Mouse (Mus musculus) C2C12 (cell line): ENCODE results near the gene Slc7a1. TPM values are rescaled to one million over a fixed set of nuclear protein-coding genes. Genes with fewer than 3 reads are reported as not detected.

Experiments
- H3K27me3 ChIP-seq: one replicate; pipeline ENCODE4 v1.6.1; 2011; ENCODE audit not compliant: control insufficient read depth, insufficient read depth, insufficient read length
- H3K36me3 ChIP-seq: one replicate; pipeline ENCODE4 v1.6.1; 2011; ENCODE audit not compliant: control insufficient read depth, insufficient read depth
- H3K4me3 ChIP-seq: one replicate; pipeline ENCODE4 v1.5.1; 2011; ENCODE audit warnings: mild to moderate bottlenecking, control low read depth; ENCODE audit not compliant: poor library complexity, insufficient read depth, severe bottlenecking
- H3K79me2 ChIP-seq: one replicate; pipeline ENCODE4 v1.6.1; 2011; ENCODE audit not compliant: control insufficient read depth, insufficient read depth
- H3K79me3 ChIP-seq: one replicate; pipeline ENCODE4 v1.6.1; 2011; ENCODE audit warnings: low read depth, control low read depth
- H3ac ChIP-seq: one replicate; pipeline ENCODE3; 2011; ENCODE audit warnings: low read depth; ENCODE audit not compliant: control insufficient read depth, insufficient read length
- CEBPB ChIP-seq: IDR thresholded peaks from one replicate; pipeline ENCODE4 v1.6.1; 2011; ENCODE audit warnings: low read depth, mild to moderate bottlenecking, control low read depth, moderate library complexity
- CTCF ChIP-seq: IDR thresholded peaks from one replicate; pipeline ENCODE4 v1.5.1; 2011; ENCODE audit not compliant: control insufficient read depth, insufficient read depth, insufficient read length
- FOSL1 ChIP-seq: IDR thresholded peaks from one replicate; pipeline ENCODE4 v1.8.0; 2011; ENCODE audit warnings: mild to moderate bottlenecking, low read length; ENCODE audit not compliant: poor library complexity, insufficient read depth, severe bottlenecking
- MAX ChIP-seq: IDR thresholded peaks from one replicate; pipeline ENCODE4 v1.6.1; 2011; ENCODE audit warnings: mild to moderate bottlenecking, control low read depth
- MYOD1 ChIP-seq: IDR thresholded peaks from one replicate; pipeline ENCODE4 v1.6.1; 2011; ENCODE audit warnings: low read depth; ENCODE audit not compliant: control insufficient read depth, insufficient read length
- MYOG ChIP-seq: IDR thresholded peaks from one replicate; pipeline ENCODE4 v1.6.1; 2011; ENCODE audit not compliant: control insufficient read depth, insufficient read length; ENCODE audit errors: extremely low read depth
- USF1 ChIP-seq: IDR thresholded peaks from one replicate; pipeline ENCODE4 v1.6.1; 2011; ENCODE audit warnings: low read depth, mild to moderate bottlenecking, control low read depth, moderate library complexity
- polyA plus RNA-seq: library from polyadenylated mRNA; unstranded; fragments of >200 nt; fragmentation: generic; extraction: Trizol; gene quantifications from one replicate; pipeline ENCODE4 v1.2.1, GENCODE M21; 2012; ENCODE audit warnings: missing spikeins

Gene Slc7a1
- polyA plus RNA-seq, 1 experiment: 34.6 TPM

DNA sequence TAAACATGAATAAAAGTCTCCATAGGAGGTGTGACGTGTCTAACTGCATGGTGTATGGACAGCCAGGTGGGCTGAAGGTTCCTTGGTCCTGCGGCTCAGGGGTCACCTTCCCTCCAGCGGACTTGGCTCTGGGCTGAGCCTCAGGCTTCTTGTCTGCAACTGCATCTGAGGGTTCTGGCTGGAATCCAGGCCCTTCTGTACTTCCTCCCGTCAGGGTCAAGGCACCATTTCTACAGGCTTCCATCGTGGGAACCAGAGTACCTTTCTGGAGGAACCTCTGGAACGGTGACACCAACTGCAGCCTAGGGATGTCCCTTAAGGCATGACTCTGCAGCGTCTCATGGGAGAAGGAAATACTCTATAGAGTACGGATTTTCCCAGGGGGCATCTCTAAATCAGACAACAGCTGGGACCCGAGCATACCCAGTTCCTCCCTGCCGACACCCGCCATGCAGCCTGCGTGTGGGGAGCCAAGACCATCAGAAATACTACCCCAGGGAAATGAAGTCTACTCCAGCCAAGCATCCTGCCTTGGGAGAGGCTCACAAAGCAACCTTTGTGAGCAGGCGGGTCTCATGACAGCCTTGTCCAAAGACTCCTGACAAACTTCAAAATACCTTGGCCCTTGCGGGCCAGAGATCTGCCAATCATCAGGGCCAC is 15.7 kb downstream of the Slc7a1 start:
- Histone ChIP-seq H3K79me3 (peaks cover 68% of the 10 kb centered on the region), H3ac (no peak overlapping the region), H3K4me3 (no peak overlapping the region), H3K36me3 (peaks cover 26% of the 10 kb centered on the region), H3K79me2 (peaks cover 95% of the 10 kb centered on the region), H3K27me3 (no peaks in the 10 kb centered on the region)
- TF ChIP-seq MAX: no peak
- no peak for TF ChIP-seq MYOG
- no peak for TF ChIP-seq USF1
- TF ChIP-seq CEBPB: no peak
- TF ChIP-seq MYOD1: no peak
- TF ChIP-seq FOSL1: no peak
- no peak for TF ChIP-seq CTCF

DNA sequence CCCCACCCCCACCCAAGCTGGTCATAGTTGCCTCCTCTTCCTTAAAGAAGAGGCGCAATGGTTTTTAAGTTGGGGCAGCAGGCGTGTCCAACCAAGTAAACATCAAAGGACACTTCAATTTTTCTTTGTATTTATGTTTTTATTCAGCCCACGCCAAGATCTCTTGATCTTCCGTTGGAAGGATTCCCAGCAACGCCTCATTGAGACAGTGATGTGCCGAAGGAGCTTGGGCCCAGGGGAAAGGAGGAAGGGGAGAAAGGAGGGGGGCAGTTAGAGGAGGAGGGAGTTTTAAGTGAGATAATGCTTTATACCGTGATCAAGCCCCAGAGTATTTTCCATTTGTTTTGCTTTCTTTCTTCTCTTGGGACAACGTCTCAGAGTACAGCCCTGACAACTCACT is 18.6 kb downstream of the Slc7a1 start:
- Histone ChIP-seq H3K36me3 (peaks cover 17% of the 10 kb centered on the region), H3K27me3 (no peaks in the 10 kb centered on the region), H3K79me2 (peaks cover 84% of the 10 kb centered on the region), H3K4me3 (no peak overlapping the region), H3K79me3 (peaks cover 59% of the 10 kb centered on the region), H3ac (no peak overlapping the region)
- TF ChIP-seq CTCF (no peak), MAX (no peak), MYOG (no peak), CEBPB (no peak), USF1 (no peak), MYOD1 (no peak), FOSL1 (no peak)

DNA sequence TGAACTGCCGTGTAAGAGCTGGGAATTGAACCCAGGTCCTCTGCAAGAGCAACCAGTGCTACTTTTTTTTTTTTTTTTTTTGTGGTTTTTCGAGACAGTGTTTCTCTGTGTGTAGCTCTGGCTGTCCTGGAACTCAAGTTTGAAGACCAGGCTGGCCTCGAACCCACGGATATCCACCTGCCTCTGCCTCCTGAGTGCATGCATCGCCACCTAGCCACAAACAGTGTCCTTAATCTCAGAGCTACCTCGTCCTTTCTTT is 19.5 kb downstream of the Slc7a1 start:
- peaks cover 84% of the 10 kb centered on the region for H3K79me2 ChIP-seq
- TF ChIP-seq MYOD1 (no peak), FOSL1 (no peak), MAX (no peak), MYOG (no peak), USF1 (no peak), CEBPB (no peak), CTCF (no peak)

DNA sequence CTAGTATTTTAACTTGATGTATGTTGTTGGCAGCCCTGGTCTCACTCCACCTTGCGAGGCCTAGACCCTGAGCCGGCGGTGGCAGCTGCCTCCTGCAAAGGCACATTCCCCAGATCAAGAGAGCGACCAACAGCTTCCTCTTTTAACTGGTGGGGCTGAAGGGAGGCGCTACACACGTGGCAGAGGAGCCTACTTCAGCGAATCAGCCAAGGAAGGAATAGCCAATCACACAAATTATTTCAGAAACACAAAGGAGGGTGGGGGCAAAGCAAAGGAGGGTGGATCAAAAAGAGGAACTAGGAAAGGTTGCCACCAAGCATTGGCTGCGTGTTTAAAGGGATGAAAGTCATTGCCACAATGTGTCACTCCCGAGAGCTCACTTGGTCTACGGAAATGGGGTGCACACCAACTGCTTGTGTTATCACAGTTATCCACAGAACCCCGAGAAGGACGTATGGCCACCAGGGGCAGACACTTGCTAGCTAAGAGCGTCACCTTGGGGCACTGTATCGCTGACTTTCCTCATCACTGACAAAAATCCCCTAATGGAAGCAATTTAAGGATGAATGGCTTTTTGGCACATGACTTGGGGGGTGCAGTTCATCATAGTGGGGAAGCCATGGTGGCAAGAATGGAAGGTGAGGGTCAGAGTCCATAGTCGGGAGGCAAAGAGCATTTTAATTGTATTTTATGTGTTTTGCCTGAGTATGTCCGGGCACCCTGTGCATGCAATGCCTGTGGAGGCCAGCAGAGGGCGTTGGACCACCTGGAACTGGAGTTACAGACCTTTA is 20.1 kb downstream of the Slc7a1 start:
- no peaks in the 10 kb centered on the region for H3K27me3 ChIP-seq
- no peak for TF ChIP-seq CEBPB
- no peak for TF ChIP-seq MYOG
- TF ChIP-seq MYOD1: no peak
- no peak for TF ChIP-seq USF1
- no peak for TF ChIP-seq CTCF
- TF ChIP-seq MAX: no peak
- no peak for TF ChIP-seq FOSL1
- H3K36me3 ChIP-seq: peaks cover 31% of the 10 kb centered on the region
- no peak overlapping the region for H3ac ChIP-seq
- peaks cover 84% of the 10 kb centered on the region for H3K79me2 ChIP-seq
- H3K79me3 ChIP-seq: peaks cover 58% of the 10 kb centered on the region
- no peak overlapping the region for H3K4me3 ChIP-seq

More for the DNA sequence above, 19.5 kb downstream of the Slc7a1 start:
- peaks cover 60% of the 10 kb centered on the region for H3K79me3 ChIP-seq
- H3K4me3 ChIP-seq: no peak overlapping the region
- no peak overlapping the region for H3ac ChIP-seq
- H3K36me3 ChIP-seq: peaks cover 26% of the 10 kb centered on the region
- H3K27me3 ChIP-seq: no peaks in the 10 kb centered on the region

DNA sequence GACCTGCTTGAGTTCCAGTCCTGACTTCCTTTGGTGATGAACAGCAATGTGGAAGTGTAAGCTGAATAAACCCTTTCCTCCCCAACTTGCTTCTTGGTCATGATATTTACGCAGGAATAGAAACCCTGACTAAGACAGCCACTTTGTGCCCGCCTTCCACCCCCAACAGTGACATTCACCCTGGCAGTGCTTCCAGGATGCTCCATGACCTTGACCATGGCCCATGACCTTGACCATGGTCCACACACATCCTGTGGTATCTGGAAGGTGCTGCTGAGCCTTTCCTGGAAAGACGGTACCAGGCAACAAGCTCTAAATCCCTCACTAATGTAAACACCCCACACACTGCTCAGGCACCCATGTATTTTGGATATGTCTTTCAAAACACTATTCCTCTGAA is 21.0 kb downstream of the Slc7a1 start:
- TF ChIP-seq USF1 (no peak), CEBPB (no peak), MYOG (no peak), CTCF (no peak), FOSL1 (no peak), MAX (no peak), MYOD1 (no peak)
- peaks cover 84% of the 10 kb centered on the region for H3K79me2 ChIP-seq
- no peak overlapping the region for H3K4me3 ChIP-seq
- no peak overlapping the region for H3ac ChIP-seq
- H3K79me3 ChIP-seq: peaks cover 58% of the 10 kb centered on the region
- H3K36me3 ChIP-seq: peaks cover 31% of the 10 kb centered on the region
- no peaks in the 10 kb centered on the region for H3K27me3 ChIP-seq
